Mouse (Mus musculus) CH12.LX (cell line): ENCODE measurements around the gene Fxr1. TPM values are rescaled to one million over a fixed set of nuclear protein-coding genes. Genes with fewer than 3 reads are reported as not detected.

Experiments used
- DNase-seq: peaks from one replicate; pipeline ENCODE4 v3.0.0-alpha.2; 2013; ENCODE audit errors: extremely low read depth
- H3K27ac ChIP-seq: 2 replicates; pipeline ENCODE4 v1.5.1; 2012; ENCODE audit warnings: low read depth, mild to moderate bottlenecking, control low read depth, moderate library complexity; ENCODE audit not compliant: insufficient read depth
- H3K27me3 ChIP-seq: replicated peaks from 2 replicates; pipeline ENCODE3; 2012; ENCODE audit warnings: inconsistent platforms
- H3K36me3 ChIP-seq, 2 experiments: replicated peaks in 1 of 2; 2 replicates each; pipeline versions ENCODE3 to v1.6.1; 2012; ENCODE audit warnings: inconsistent platforms in 1 of 2, low read length in 1 of 2, mild to moderate bottlenecking in 1 of 2, mixed read lengths in 1 of 2, moderate library complexity in 1 of 2; ENCODE audit not compliant: control insufficient read depth in 1 of 2, insufficient read depth in 1 of 2
- H3K4me1 ChIP-seq, 2 experiments: 2 replicates each; pipeline ENCODE4 v1.6.1; 2012; ENCODE audit warnings: inconsistent platforms in 1 of 2, moderate library complexity in 1 of 2; ENCODE audit not compliant: insufficient read depth in 2 of 2, control insufficient read depth in 1 of 2
- H3K4me2 ChIP-seq: 2 replicates; pipeline ENCODE4 v1.6.1; 2012; ENCODE audit warnings: low read depth, mild to moderate bottlenecking, control low read depth; ENCODE audit not compliant: poor library complexity, insufficient read depth, severe bottlenecking
- H3K4me3 ChIP-seq, 3 experiments: fragments of 150-350 bp in 1 of 3; sonication (generic) in 1 of 3; replicated peaks in 1 of 3; 2 replicates each; pipeline versions ENCODE3 to v1.5.1; 2011 to 2012; ENCODE audit warnings: low read depth in 2 of 3, low read length in 2 of 3, mild to moderate bottlenecking in 2 of 3, moderate library complexity in 2 of 3, control low read depth in 1 of 3, improper control_type of control experiment in 1 of 3, inconsistent platforms in 1 of 3, mixed read lengths in 1 of 3; ENCODE audit not compliant: poor library complexity in 1 of 3
- H3K79me2 ChIP-seq: replicated peaks from 2 replicates; pipeline ENCODE4 v1.6.1; 2012; ENCODE audit warnings: mild to moderate bottlenecking, moderate library complexity; ENCODE audit not compliant: control insufficient read depth, poor library complexity, insufficient read depth, severe bottlenecking; ENCODE audit errors: extremely low read depth
- H3K9ac ChIP-seq: 2 replicates; pipeline ENCODE4 v1.6.1; 2012; ENCODE audit warnings: low read depth, mild to moderate bottlenecking, control low read depth, moderate library complexity; ENCODE audit not compliant: insufficient read depth
- H3K9me3 ChIP-seq: replicated peaks from 2 replicates; pipeline ENCODE3; 2012; ENCODE audit warnings: low read length, inconsistent platforms, mixed read lengths
- CHD1 ChIP-seq: IDR thresholded peaks from 2 replicates; pipeline ENCODE4 v1.6.1; 2012; ENCODE audit warnings: low read depth, low read length, improper control_type of control experiment, inconsistent platforms
- CTCF ChIP-seq, 2 experiments: IDR thresholded peaks in 1 of 2; conservative IDR thresholded peaks in 1 of 2; 2 replicates each; pipeline ENCODE4 v1.5.1; 2011 to 2012; ENCODE audit warnings: low read depth in 2 of 2, low read length in 2 of 2, improper control_type of control experiment in 1 of 2, inconsistent platforms in 1 of 2, mild to moderate bottlenecking in 1 of 2, moderate library complexity in 1 of 2
- ETS1 ChIP-seq: conservative IDR thresholded peaks from 2 replicates; pipeline ENCODE4 v1.6.1; 2012; ENCODE audit warnings: low read depth, mild to moderate bottlenecking, inconsistent platforms, low read length, improper control_type of control experiment, moderate library complexity
- GABPA ChIP-seq: IDR thresholded peaks from 2 replicates; pipeline ENCODE4 v1.6.1; 2012; ENCODE audit warnings: low read depth, low read length, improper control_type of control experiment, inconsistent platforms; ENCODE audit not compliant: insufficient replicate concordance
- KAT2A ChIP-seq: IDR thresholded peaks from 2 replicates; pipeline ENCODE4 v1.6.1; 2012; ENCODE audit warnings: low read length, improper control_type of control experiment, inconsistent platforms; ENCODE audit not compliant: insufficient replicate concordance
- MAX ChIP-seq: IDR thresholded peaks from 2 replicates; pipeline ENCODE4 v1.6.1; 2011; ENCODE audit warnings: low read length, improper control_type of control experiment
- MXI1 ChIP-seq: IDR thresholded peaks from 2 replicates; pipeline ENCODE4 v1.6.1; 2011; ENCODE audit warnings: mild to moderate bottlenecking, low read depth, low read length, improper control_type of control experiment
- SIN3A ChIP-seq: IDR thresholded peaks from 2 replicates; pipeline ENCODE4 v1.6.1; 2012; ENCODE audit warnings: low read length, improper control_type of control experiment, inconsistent platforms
- TBP ChIP-seq: conservative IDR thresholded peaks from 2 replicates; pipeline ENCODE4 v1.6.1; 2011; ENCODE audit warnings: low read depth, low read length, improper control_type of control experiment
- TCF12 ChIP-seq: IDR thresholded peaks from 2 replicates; pipeline ENCODE4 v1.6.1; 2014; ENCODE audit warnings: low read depth, mild to moderate bottlenecking, inconsistent platforms, low read length, improper control_type of control experiment
- ZC3H11A ChIP-seq: IDR thresholded peaks from 2 replicates; pipeline ENCODE4 v1.6.1; 2012; ENCODE audit warnings: low read depth, mild to moderate bottlenecking, inconsistent platforms, low read length, improper control_type of control experiment
- ZKSCAN1 ChIP-seq: IDR thresholded peaks from 2 replicates; pipeline ENCODE4 v1.6.1; 2012; ENCODE audit warnings: low read depth, inconsistent platforms, low read length, improper control_type of control experiment, borderline replicate concordance
- dilution Hi-C: fragments of 300-500 bp; cut with MboI; formaldehyde crosslinking; loops from 2 replicates; pipeline ENCODE4 v1.14.3; 2020; ENCODE audit warnings: low sequenced_read_pairs; ENCODE audit not compliant: extremely low pct_unique_long_range_greater_than_20kb, extremely low pct_ligation_motif_present
- in situ Hi-C: fragments of 300-500 bp; cut with MboI; formaldehyde crosslinking; loops from 3 replicates; pipeline ENCODE4 v1.14.3; 2019; ENCODE audit warnings: low sequenced_read_pairs, low pct_ligation_motif_present, low pct_unique_long_range_greater_than_20kb, mixed read lengths
- polyA plus RNA-seq: library from polyadenylated mRNA; unstranded; fragments of >175 nt; gene quantifications from 2 replicates; pipeline ENCODE4 v1.2.1, GENCODE M21; 2012; ENCODE audit warnings: low read depth; ENCODE audit not compliant: insufficient read length
- total RNA-seq, 2 experiments: library from RNA; depleted of rRNA; stranded (reverse); fragments of 300-350 nt in 1 of 2; fragments of >200 nt in 1 of 2; gene quantifications; 2 replicates each; pipeline ENCODE4 v1.2.3; 2012 to 2014

The Fxr1 gene
- total and polyA plus RNA-seq, 3 experiments, result 83.9 to 120 (median 119) TPM

GRCm38 (mm10) chr3:34008191-34008590 lies 11.6 kb upstream of the Fxr1 start:
- H3K27me3 ChIP-seq, result no peaks in the 10 kb centered on the region
- H3K9ac ChIP-seq, result no peak overlapping the region
- no peak for DNase-seq
- no peak for TF ChIP-seq CHD1
- H3K9me3 ChIP-seq, result no peaks in the 10 kb centered on the region
- H3K36me3 ChIP-seq, result no peaks in the 10 kb centered on the region
- no peak overlapping the region for H3K27ac ChIP-seq
- in situ Hi-C loops, result no loop called here
- no peaks in the 10 kb centered on the region for H3K79me2 ChIP-seq
- H3K4me3 ChIP-seq, result no peak overlapping the region
- no peak overlapping the region for H3K4me2 ChIP-seq
- dilution Hi-C loops, result no loop called here
- no peaks in the 10 kb centered on the region for H3K4me1 ChIP-seq

DNA sequence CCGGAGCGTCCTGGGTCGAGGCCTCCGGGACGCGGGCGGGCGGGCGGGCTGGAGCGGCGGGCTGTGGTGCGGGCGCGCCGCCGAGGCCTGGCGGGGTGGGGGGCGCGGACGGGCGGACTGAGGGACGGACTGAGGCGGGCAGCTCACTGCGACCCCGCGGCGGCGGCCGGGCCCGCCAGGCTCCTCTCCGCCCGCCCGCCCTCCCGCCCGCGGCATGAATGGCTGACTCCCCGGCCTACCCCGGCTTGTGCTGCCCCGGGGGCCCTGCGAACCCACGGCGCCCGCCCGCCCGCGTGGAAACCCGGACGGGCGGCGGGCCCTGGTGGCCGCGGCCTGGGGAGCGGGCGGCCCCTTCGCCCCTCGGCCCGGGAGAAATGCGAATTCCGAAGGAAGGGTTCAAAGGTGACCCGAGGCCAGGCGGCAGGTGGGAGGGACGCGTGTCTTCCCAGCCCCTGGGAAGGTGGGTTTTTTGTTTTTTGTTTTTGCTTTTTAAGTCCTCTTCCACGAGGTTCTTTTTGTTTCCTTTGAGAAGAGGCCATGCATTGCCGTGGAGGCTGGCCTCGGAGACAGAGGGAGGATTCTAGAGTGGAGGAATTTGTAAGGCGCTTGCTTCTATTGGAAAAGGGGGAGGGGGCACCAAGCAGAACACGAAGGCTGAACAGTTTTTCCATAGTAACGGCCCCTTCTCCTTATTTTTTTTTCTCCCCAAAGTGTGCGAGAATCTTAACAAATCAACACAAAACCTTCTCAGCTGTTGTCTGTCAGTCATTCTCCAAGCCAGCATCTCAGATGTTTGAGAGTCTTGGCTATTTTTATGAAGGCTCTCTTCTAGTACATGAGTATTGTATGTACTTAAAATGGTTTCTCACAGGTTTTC lies 877 bp downstream of the Fxr1 start:
- TF ChIP-seq KAT2A (no peak), SIN3A (peak; percentile 57; the same call in 1 of the 2 replicates), ETS1 (no peak), ZKSCAN1 (no peak), TBP (no peak), TCF12 (no peak), MXI1 (peak; percentile 59; the same call in 1 of the 2 replicates), CTCF (conservative IDR thresholded peaks at IDR 0.05 in 1 of 2, IDR thresholded peaks at IDR 0.05 in 1 of 2; ENCODE audit: low read depth in 2 of 2, low read length in 2 of 2) (no peak)
- peak overlapping the region; percentile 98 for H3K9ac ChIP-seq
- DNase-seq, result no peak
- peaks cover 0 to 3% of the 10 kb centered on the region in 2 experiments for H3K36me3 ChIP-seq
- dilution Hi-C loops (no loop called here), in situ Hi-C loops (no loop called here)
- H3K27me3 ChIP-seq, result peaks cover 4% of the 10 kb centered on the region
- H3K4me2 ChIP-seq, result peak overlapping the region; percentile 98
- peaks cover 50% of the 10 kb centered on the region for H3K79me2 ChIP-seq
- H3K27ac ChIP-seq, result peak overlapping the region; percentile 57
- H3K4me1 ChIP-seq, result peaks cover 4 to 38% of the 10 kb centered on the region in 2 experiments; a peak in 3 of 4 replicates
- H3K4me3 ChIP-seq, result peak overlapping the region; percentile 80 to 94 (median 88)
- H3K9me3 ChIP-seq, result no peaks in the 10 kb centered on the region

GRCm38 (mm10) chr3:34021259-34021828 lies 1.6 kb downstream of the Fxr1 start:
- TF ChIP-seq ZC3H11A (no peak), MAX (no peak), CHD1 (no peak), GABPA (no peak)
- H3K4me3 ChIP-seq, result peak overlapping the region; percentile 80 to 94 (median 88)
- H3K9ac ChIP-seq, result peak overlapping the region; percentile 98
- dilution Hi-C loops (no loop called here), in situ Hi-C loops (no loop called here)
- peaks cover 4 to 41% of the 10 kb centered on the region in 2 experiments; a peak in 3 of 4 replicates for H3K4me1 ChIP-seq
- H3K36me3 ChIP-seq, result peaks cover 0 to 3% of the 10 kb centered on the region in 2 experiments
- H3K79me2 ChIP-seq, result peaks cover 57% of the 10 kb centered on the region
- no peaks in the 10 kb centered on the region for H3K9me3 ChIP-seq
- peak overlapping the region; percentile 98 for H3K4me2 ChIP-seq
- H3K27me3 ChIP-seq, result peaks cover 4% of the 10 kb centered on the region
- no peak for DNase-seq
- no peak overlapping the region for H3K27ac ChIP-seq
